Mouse (Mus musculus) gastrocnemius, postnatal 25 days (tissue): Measurements from ENCODE around the gene Fmnl1. TPM values are rescaled to one million over a fixed set of nuclear protein-coding genes. Genes with fewer than 3 reads are reported as not detected.
"Not testable (repeated sequence)": the region's sequence is repeated elsewhere in the genome, so short reads cannot be mapped to it uniquely, and the experiment has no call there.

ENCODE experiments used
- DNase-seq: peaks from one replicate; pipeline ENCODE4 v3.0.0; 2022
- total RNA-seq, 2 experiments: library from RNA; stranded (reverse); gene quantifications; 1 replicate in 1 of 2; 2 replicates in 1 of 2; pipeline ENCODE4 v1.2.3; 2021

The Fmnl1 gene
- total RNA-seq, 2 experiments from 2014 or later: 4.7 to 4.9 TPM

- DNase-seq: not testable (repeated sequence)
These were observed 51.8 kb downstream of the Fmnl1 start for GRCm38 (mm10) chr11:103222718-103223117.

- no peak for DNase-seq
These were observed 52.5 kb downstream of the Fmnl1 start for GRCm38 (mm10) chr11:103223444-103223843.

DNA sequence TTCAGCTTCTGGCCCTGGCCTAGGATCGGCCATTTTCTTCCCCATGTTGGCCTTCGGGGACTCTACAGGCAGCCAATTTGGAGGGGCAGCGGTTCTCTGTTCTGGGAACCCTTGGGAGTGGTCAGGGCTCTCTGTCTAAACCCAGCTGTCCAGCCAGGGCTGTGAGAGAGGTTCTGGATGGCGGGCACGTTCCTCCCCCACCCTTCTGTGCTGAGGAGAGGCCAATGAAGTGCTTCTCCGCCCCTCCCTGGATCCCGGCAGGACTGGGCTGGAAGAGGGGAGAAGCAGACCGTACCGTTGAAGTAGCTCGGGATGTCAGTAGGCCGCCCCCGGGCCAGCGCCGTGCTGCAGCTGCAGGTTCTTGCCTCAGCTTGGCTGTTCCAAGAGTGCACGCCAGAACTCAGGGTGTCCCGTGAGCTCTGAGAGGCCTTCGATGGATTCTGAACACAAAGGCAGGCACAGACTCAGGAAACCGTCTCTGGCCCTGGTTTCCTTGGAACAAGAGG, 53.1 kb downstream of the Fmnl1 start:
- peak; percentile 77 for DNase-seq

DNA sequence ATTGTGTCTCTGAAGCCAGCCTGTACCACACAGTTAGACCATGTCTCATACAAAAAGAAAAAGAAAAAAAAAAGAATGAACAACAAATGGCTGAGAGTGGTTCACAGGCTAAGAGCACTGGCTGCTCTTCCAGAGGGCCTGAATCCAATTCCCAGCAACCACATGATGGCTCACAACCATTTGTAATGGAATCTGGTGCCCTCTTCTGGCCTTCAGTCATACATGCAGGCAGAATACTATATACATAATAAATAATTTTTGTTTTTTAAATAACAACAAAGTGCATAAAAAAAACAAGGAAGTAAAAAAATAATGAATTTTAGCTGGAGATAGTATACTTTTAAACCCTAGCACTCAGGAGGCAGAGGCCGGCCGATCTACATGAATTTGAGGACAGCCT, 58.7 kb downstream of the Fmnl1 start:
- DNase-seq: no peak

GRCm38 (mm10) chr11:103230626-103231025, 59.7 kb downstream of the Fmnl1 start:
- peak; percentile 76 for DNase-seq

GRCm38 (mm10) chr11:103231367-103231766, 60.5 kb downstream of the Fmnl1 start:
- no peak for DNase-seq

GRCm38 (mm10) chr11:103232966-103233365, 62.1 kb downstream of the Fmnl1 start:
- peak; percentile 74 for DNase-seq

GRCm38 (mm10) chr11:103234447-103234846, 63.5 kb downstream of the Fmnl1 start:
- no peak for DNase-seq

- DNase-seq: peak; percentile 67
These were observed 64.8 kb downstream of the Fmnl1 start for GRCm38 (mm10) chr11:103235702-103236101.

DNA sequence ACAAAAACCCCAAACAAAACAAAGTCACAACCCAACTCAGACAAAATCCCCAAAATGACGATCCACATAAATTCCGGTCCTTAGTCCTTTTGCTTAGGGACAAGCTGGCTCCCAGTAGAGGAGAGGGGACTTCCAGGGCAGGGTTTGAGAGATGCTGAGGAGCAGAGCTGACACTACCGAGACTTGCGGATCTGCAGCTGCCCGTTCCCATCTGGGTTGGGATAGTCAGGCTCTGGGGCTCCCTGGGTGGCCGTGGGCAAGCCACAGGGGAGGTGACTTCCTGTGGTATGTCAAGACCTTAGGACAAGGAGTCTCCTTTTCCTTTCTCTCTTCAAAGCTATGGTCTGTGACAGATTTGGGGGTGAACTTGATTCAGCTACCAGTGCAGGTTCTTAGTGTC, 65.5 kb downstream of the Fmnl1 start:
- no peak for DNase-seq

GRCm38 (mm10) chr11:103236903-103237302, 66.0 kb downstream of the Fmnl1 start:
- DNase-seq: no peak

GRCm38 (mm10) chr11:103237757-103238156, 66.8 kb downstream of the Fmnl1 start:
- DNase-seq: no peak

GRCm38 (mm10) chr11:103240740-103241139, 69.8 kb downstream of the Fmnl1 start:
- peak; percentile 70 for DNase-seq

DNA sequence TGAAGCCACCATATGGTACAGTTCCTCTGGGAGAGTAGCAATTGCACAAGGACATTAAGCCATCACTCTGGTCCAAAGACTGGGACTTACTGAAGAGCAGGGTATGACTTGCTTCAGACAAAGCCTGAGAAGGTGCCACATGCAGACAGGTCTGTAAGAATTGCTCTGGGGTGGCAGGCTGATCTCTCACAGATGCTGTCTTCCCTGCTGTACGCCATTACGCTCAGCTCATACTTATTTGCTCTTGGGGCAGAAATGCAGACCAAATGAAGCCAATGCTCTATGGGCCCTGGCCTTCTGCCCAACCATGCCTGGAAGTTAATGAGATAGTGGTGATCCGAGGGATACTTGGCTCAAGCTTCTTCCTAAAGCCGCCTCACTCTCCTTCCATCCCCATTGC, 73.9 kb downstream of the Fmnl1 start:
- DNase-seq: no peak

- peak; percentile 74 for DNase-seq
These were observed 75.3 kb downstream of the Fmnl1 start for GRCm38 (mm10) chr11:103246081-103246730.

GRCm38 (mm10) chr11:103246731-103247290, 75.9 kb downstream of the Fmnl1 start:
- DNase-seq: no peak

GRCm38 (mm10) chr11:103247504-103248177, 76.7 kb downstream of the Fmnl1 start:
- DNase-seq: no peak

Other genes with a start within 250 kb of the Fmnl1 start
- under 1 TPM; 0.26 to 0.67 TPM for gene Kif18b, start 246.0 kb upstream of the Fmnl1 start, total RNA-seq
- gene C1ql1, start 224.4 kb upstream of the Fmnl1 start, total RNA-seq: under 1 TPM in 1 of 2 experiments, not detected in 1; 0.18 TPM
- 10 to 100 TPM; 35.6 to 36.7 TPM for gene Nmt1, start 142.9 kb upstream of the Fmnl1 start, total RNA-seq
- gene Dcakd, start 142.8 kb upstream of the Fmnl1 start, total RNA-seq: 10 to 100 TPM; 22.0 to 28.2 TPM
- gene Plcd3, start 69.4 kb upstream of the Fmnl1 start, total RNA-seq: 1 to 10 TPM; 3.2 to 3.9 TPM
- gene Acbd4, start 69.4 kb upstream of the Fmnl1 start, total RNA-seq: 10 to 100 TPM; 23.7 to 29.7 TPM
- gene Hexim1, start 54.9 kb upstream of the Fmnl1 start, total RNA-seq: 10 to 100 TPM; 17.4 to 19.0 TPM
- gene Hexim2, start 38.7 kb upstream of the Fmnl1 start, total RNA-seq: 1 to 10 TPM; 1.0 to 1.9 TPM
- gene 1700023F06Rik, start 37.5 kb downstream of the Fmnl1 start, total RNA-seq: not detected
- gene Spata32, start 47.3 kb downstream of the Fmnl1 start, total RNA-seq: not detected
- gene Map3k14, start 96.4 kb downstream of the Fmnl1 start, total RNA-seq: 1 to 10 TPM; 2.8 to 4.1 TPM
- gene Arhgap27, start 192.6 kb downstream of the Fmnl1 start, total RNA-seq: 1 to 10 TPM; 3.0 to 4.6 TPM
- gene Plekhm1, start 241.6 kb downstream of the Fmnl1 start, total RNA-seq: 1 to 10 TPM; 9.3 to 9.4 TPM